Mouse (Mus musculus) midbrain, embryonic 14.5 days (tissue): ENCODE measurements at regions not wholly inside any gene's neighbourhood (a gene's known extent, or its start where the extent isn't known, plus 50 kb on each side); places are given as distances from the start of the nearest gene placed in this dataset.

Experiments
- ATAC-seq: fragments of 200-750 bp; cut with Nextera tagmentation; 2 replicates; pipeline ENCODE4 v1.8.0; 2017; ENCODE audit warnings: moderate number of reproducible peaks, moderate library complexity; ENCODE audit not compliant: low FRiP score, low TSS enrichment
- DNase-seq: peaks from one replicate; pipeline ENCODE4 v3.0.0-alpha.2; 2015
- H3K27ac ChIP-seq: fragments of 300-500 bp; sonication (generic); replicated peaks from 2 replicates; pipeline ENCODE4 v1.5.1; 2014; ENCODE audit warnings: mild to moderate bottlenecking, low read depth, low read length, moderate library complexity
- H3K27me3 ChIP-seq: fragments of 300-500 bp; sonication (generic); 2 replicates; pipeline ENCODE4 v1.6.1; 2014; ENCODE audit warnings: low read length, control low read depth, mixed read lengths; ENCODE audit not compliant: control insufficient read depth, insufficient read depth
- H3K36me3 ChIP-seq: fragments of 300-500 bp; sonication (generic); 2 replicates; pipeline ENCODE4 v1.6.1; 2014; ENCODE audit warnings: low read length, control low read depth; ENCODE audit not compliant: control insufficient read depth, insufficient read depth
- H3K4me1 ChIP-seq: fragments of 300-500 bp; sonication (generic); 2 replicates; pipeline ENCODE4 v1.6.1; 2014; ENCODE audit warnings: mild to moderate bottlenecking, antibody characterized with exemption, low read length, control low read depth; ENCODE audit not compliant: control insufficient read depth, insufficient read depth
- H3K4me2 ChIP-seq: fragments of 300-500 bp; sonication (generic); 2 replicates; pipeline ENCODE4 v1.6.1; 2014; ENCODE audit warnings: mild to moderate bottlenecking, low read length, moderate library complexity
- H3K4me3 ChIP-seq: fragments of 300-500 bp; sonication (generic); replicated peaks from 2 replicates; pipeline ENCODE4 v1.5.1; 2014; ENCODE audit warnings: low read depth, low read length
- H3K9ac ChIP-seq: fragments of 300-500 bp; sonication (generic); replicated peaks from 2 replicates; pipeline ENCODE4 v1.6.1; 2014; ENCODE audit warnings: mild to moderate bottlenecking, low read length, moderate library complexity
- H3K9me3 ChIP-seq: fragments of 300-500 bp; sonication (generic); 2 replicates; pipeline ENCODE4 v1.6.1; 2016; ENCODE audit warnings: low read length, control low read depth, mixed read lengths; ENCODE audit not compliant: control insufficient read depth
- WGBS: fragments of 180-500 bp; shearing (Covaris S2); extraction: QIAGEN DNeasy Blood & Tissue Kit; methylation state at CpG from one replicate; pipeline ENCODE4 v1.1.7; 2014; 5-methylcytosine and 5-hydroxymethylcytosine counted together

GRCm38 (mm10) chr6:99857411-99857810, 131.2 kb upstream of the Prok2 start:
- WGBS: 86% methylated on average over 6 of the region's 6 CpGs
- Histone ChIP-seq H3K4me2 (no peak overlapping the region), H3K36me3 (no peaks in the 10 kb centered on the region)

DNA sequence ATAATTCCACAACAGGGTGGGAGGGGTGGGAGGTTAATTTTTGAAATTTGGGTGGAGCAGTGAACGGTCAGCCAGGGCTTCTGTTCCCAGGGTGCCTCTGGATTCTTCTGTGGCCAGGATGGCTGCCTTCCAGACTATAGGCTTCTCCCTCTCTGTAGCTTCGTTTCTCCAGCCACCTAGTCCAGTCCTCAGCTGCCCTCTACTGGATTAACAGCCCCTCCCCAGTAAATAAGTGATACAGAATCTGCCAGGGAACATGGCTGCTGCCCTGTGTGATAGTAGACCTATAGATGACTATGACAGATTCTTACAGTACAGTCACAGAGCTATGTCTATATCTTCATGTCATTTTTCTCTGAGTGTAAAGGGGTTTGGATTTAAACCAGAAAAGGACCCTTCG, 127.5 kb upstream of the Prok2 start:
- no peak; the same call in 1 of the 2 replicates for ATAC-seq
- H3K9ac ChIP-seq: no peak overlapping the region

More at GRCm38 (mm10) chr6:99857411-99857810, 131.2 kb upstream of the Prok2 start:
- Histone ChIP-seq H3K27ac (no peak overlapping the region), H3K27me3 (no peaks in the 10 kb centered on the region), H3K9ac (no peak overlapping the region), H3K4me3 (no peak overlapping the region), H3K9me3 (no peaks in the 10 kb centered on the region), H3K4me1 (no peaks in the 10 kb centered on the region)
- DNase-seq (no peak), ATAC-seq (no peak)

DNA sequence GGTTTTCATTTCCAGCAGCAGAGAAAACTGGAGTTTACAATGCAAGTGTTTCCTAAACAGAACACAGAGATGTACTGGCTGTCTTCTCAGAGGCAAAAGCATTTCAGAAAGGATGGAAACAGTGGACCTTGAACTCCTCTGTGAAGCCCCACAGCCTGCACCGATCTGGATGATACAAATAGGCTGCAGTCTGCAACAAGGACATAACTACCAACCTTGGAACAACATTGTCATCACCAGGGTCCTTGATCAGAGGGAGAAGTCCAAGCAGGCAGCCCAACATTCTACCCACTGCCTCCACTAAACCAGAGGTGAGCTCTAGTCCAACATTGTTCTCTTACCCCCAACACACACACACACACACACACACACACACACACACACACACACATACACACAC, 124.5 kb upstream of the Prok2 start:
- WGBS: 95% methylated on average over 1 of the region's 1 CpGs
- ATAC-seq (no peak), DNase-seq (no peak)
- Histone ChIP-seq H3K27ac (no peak overlapping the region), H3K36me3 (no peaks in the 10 kb centered on the region), H3K4me2 (no peak overlapping the region), H3K4me3 (no peak overlapping the region), H3K9ac (no peak overlapping the region), H3K4me1 (no peaks in the 10 kb centered on the region; the same call in 1 of the 2 replicates), H3K9me3 (no peaks in the 10 kb centered on the region), H3K27me3 (no peaks in the 10 kb centered on the region)

More for the DNA sequence above, 127.5 kb upstream of the Prok2 start:
- H3K4me1 ChIP-seq: no peaks in the 10 kb centered on the region
- no peaks in the 10 kb centered on the region for H3K9me3 ChIP-seq
- WGBS: 40% methylated on average over 3 of the region's 3 CpGs
- no peak overlapping the region for H3K4me3 ChIP-seq
- peak; percentile 51 for DNase-seq
- no peaks in the 10 kb centered on the region for H3K27me3 ChIP-seq
- no peak overlapping the region for H3K4me2 ChIP-seq
- no peak overlapping the region for H3K27ac ChIP-seq
- H3K36me3 ChIP-seq: no peaks in the 10 kb centered on the region

DNA sequence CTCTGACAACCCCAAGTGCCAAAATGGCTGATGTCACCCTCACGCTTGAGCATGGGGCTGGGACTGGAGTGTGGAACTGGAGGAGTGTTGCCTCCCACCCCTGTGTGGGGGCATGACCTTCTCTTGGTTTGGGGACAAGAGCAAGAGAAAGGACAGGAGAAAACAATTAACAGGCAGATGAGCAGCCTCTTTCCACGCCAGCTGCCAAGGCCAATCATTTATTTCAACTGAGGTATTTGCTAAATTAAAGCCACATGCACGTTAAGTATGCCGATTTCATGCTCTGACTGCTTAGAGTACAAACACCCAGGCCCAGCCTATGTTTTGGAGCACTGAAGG, 119.3 kb upstream of the Prok2 start:
- H3K27ac ChIP-seq: no peak overlapping the region

GRCm38 (mm10) chr6:99844775-99845507, 118.7 kb upstream of the Prok2 start:
- no peak overlapping the region for H3K27ac ChIP-seq
- H3K9me3 ChIP-seq: no peaks in the 10 kb centered on the region
- no peak overlapping the region for H3K4me2 ChIP-seq
- WGBS: 9% methylated on average over 4 of the region's 4 CpGs
- no peak overlapping the region for H3K4me3 ChIP-seq
- DNase-seq: no peak
- no peaks in the 10 kb centered on the region for H3K36me3 ChIP-seq
- H3K9ac ChIP-seq: no peak overlapping the region
- H3K27me3 ChIP-seq: no peaks in the 10 kb centered on the region
- ATAC-seq: 0 out of 2 replicates have a peak, but pooled peaks have one; percentile 24
- peaks cover 10% of the 10 kb centered on the region for H3K4me1 ChIP-seq

More for the DNA sequence above, 119.3 kb upstream of the Prok2 start:
- DNase-seq: no peak
- Histone ChIP-seq H3K9me3 (no peaks in the 10 kb centered on the region), H3K27me3 (no peaks in the 10 kb centered on the region), H3K36me3 (no peaks in the 10 kb centered on the region), H3K4me2 (no peak overlapping the region), H3K4me3 (no peak overlapping the region), H3K4me1 (peaks cover 10% of the 10 kb centered on the region), H3K9ac (no peak overlapping the region)
- WGBS: 28% methylated on average over 4 of the region's 4 CpGs
- no peak for ATAC-seq

DNA sequence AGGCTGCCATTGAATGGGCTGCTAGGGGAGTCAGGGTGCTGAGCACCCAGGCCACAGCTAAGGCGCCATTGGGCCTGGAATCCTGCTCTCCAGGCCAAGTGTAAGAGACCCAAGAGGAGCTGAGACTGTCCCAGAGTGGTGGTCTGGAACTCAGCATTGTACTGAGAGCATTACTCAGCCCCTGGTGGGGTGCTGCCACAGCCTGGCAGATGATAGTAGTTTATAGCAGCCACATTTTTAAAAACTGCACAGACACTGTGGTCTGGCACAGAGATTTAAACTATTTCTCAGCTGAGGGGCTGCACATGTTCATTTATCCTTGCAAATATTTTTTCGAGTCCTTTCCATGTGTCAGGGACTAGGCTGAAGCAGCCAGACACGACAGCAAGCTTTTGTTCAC, 117.3 kb upstream of the Prok2 start:
- no peaks in the 10 kb centered on the region for H3K9me3 ChIP-seq
- H3K36me3 ChIP-seq: no peaks in the 10 kb centered on the region
- no peak overlapping the region for H3K9ac ChIP-seq
- WGBS: 65% methylated on average over 3 of the region's 3 CpGs
- no peak overlapping the region for H3K4me2 ChIP-seq
- no peak for DNase-seq
- H3K4me1 ChIP-seq: peaks cover 10% of the 10 kb centered on the region
- no peaks in the 10 kb centered on the region for H3K27me3 ChIP-seq
- ATAC-seq: no peak
- H3K27ac ChIP-seq: no peak overlapping the region
- no peak overlapping the region for H3K4me3 ChIP-seq

- no peak for DNase-seq
Measured at GRCm38 (mm10) chr6:99842723-99843122, 116.5 kb upstream of the Prok2 start.

GRCm38 (mm10) chr6:99840823-99841222, 114.6 kb upstream of the Prok2 start:
- Histone ChIP-seq H3K27ac (no peak overlapping the region), H3K36me3 (no peaks in the 10 kb centered on the region), H3K4me3 (no peak overlapping the region), H3K9me3 (no peaks in the 10 kb centered on the region), H3K9ac (no peak overlapping the region), H3K27me3 (no peaks in the 10 kb centered on the region), H3K4me2 (no peak overlapping the region), H3K4me1 (peaks cover 10% of the 10 kb centered on the region)
- WGBS: 92% methylated on average over 6 of the region's 6 CpGs
- no peak for DNase-seq
- ATAC-seq: no peak

More at GRCm38 (mm10) chr6:99842723-99843122, 116.5 kb upstream of the Prok2 start:
- Histone ChIP-seq H3K4me1 (peaks cover 10% of the 10 kb centered on the region), H3K4me3 (no peak overlapping the region), H3K27ac (no peak overlapping the region), H3K9me3 (no peaks in the 10 kb centered on the region), H3K9ac (no peak overlapping the region), H3K4me2 (no peak overlapping the region), H3K27me3 (no peaks in the 10 kb centered on the region), H3K36me3 (no peaks in the 10 kb centered on the region)
- no peak for ATAC-seq

GRCm38 (mm10) chr6:99833323-99833722, 107.1 kb upstream of the Prok2 start:
- WGBS: 43% methylated on average over 3 of the region's 3 CpGs
- ATAC-seq (no peak), DNase-seq (peak; percentile 74)
- Histone ChIP-seq H3K9me3 (no peaks in the 10 kb centered on the region), H3K4me2 (no peak overlapping the region), H3K36me3 (no peaks in the 10 kb centered on the region), H3K4me1 (no peaks in the 10 kb centered on the region), H3K9ac (no peak overlapping the region), H3K27me3 (no peaks in the 10 kb centered on the region), H3K27ac (no peak overlapping the region), H3K4me3 (no peak overlapping the region)
